Mouse (Mus musculus) kidney, postnatal 4 days (tissue): ENCODE measurements around the gene Rhox4a2.
"Not testable (repeated sequence)": the region's sequence is repeated elsewhere in the genome, so short reads cannot be mapped to it uniquely, and the experiment has no call there.

Experiments used
- DNase-seq, 2 experiments: peaks; one replicate each; pipeline ENCODE4 v3.0.0; 2021; ENCODE audit warnings: mixed read lengths in 2 of 2

Rhox4a2 gene

GRCm38 (mm10) chrX:37390548-37390947 lies at the start of gene Rhox4a2:
Rhox4a2 (plus strand) TSS chrX:37390848.
- DNase-seq, result not testable (repeated sequence)

- not testable (repeated sequence) for DNase-seq
These were observed 10.9 kb upstream of the Rhox4a2 start, which contains the start of gene Rhox3a2 for GRCm38 (mm10) chrX:37379728-37380127. Rhox3a2 (plus strand) TSS chrX:37380028.

DNA sequence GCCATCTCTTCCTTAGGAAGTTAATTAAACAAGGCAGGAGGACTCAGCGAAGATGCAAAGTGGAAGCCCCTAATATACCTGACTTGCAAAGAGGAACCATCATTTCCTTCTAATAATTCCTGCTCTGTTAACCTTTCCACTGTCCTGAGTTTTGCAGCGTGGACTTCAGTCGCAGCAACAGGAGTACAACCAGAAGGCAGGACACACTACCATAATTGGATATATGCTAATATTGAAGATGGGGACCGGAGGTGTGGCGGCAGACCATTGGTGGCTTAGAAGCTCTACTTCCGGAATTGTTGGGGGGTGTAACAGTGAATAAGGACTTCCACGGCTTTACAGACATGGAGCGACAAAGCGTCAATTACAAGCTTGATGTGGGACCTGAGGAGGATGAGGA lies 21.1 kb downstream of the Rhox4a2 start, which contains the start of gene Rhox2b:
Gene Rhox2b, plus strand, starts transcription at position 301 of the 400 bp plus-strand sequence.
- not testable (repeated sequence) for DNase-seq

DNA sequence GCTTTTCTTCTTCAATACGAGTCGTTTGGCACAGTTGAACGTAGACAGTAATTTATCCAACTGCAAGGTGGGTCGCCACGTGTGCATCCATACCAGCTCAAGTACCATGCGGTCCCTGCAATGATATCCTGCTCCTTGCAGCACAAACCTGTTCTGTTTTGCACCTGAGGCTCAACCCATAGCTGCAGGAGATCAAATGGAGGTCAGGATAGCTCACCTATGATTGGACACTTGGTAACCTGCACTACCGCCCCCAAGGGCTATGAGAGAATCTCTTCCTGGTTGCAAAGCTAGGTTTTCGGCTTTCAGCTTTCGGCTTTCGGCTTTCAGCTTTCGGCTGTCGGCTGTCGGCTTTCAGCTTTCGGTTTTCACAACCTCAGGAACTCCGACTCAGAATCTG lies 41.5 kb downstream of the Rhox4a2 start, which contains the start of gene Rhox4b:
Gene Rhox4b, plus strand, starts transcription at position 301 of the 400 bp plus-strand sequence.
- DNase-seq, result not testable (repeated sequence)
